ENCODE assay signal across 8 mouse cellular contexts in genomic region chr2:128179808-128180379, GRCm38 (mm10). TPM values are rescaled to one million over a fixed set of nuclear protein-coding genes. Genes with fewer than 3 reads are reported as not detected.
DNase-seq lines count a peak whose midpoint lies in the region; ATAC-seq and TF ChIP-seq lines count a peak whose summit lies in the region.

No protein-coding gene starts in this region.

- 14% methylated on average over 9 of the region's 9 CpGs for WGBS in heart, postnatal 0 days
- 18% methylated on average over 9 of the region's 9 CpGs for WGBS in limb, embryonic 12.5 days

- no peaks in the 10 kb centered on the region for H3K36me3 ChIP-seq in heart, postnatal 0 days (replicated peaks; ENCODE audit: control insufficient read depth, insufficient read depth, low read length)
- H3K36me3 ChIP-seq in limb, embryonic 12.5 days, result no peaks in the 10 kb centered on the region

- peak overlapping the region; percentile 91 for H3K27ac ChIP-seq in heart, postnatal 0 days (ENCODE audit: low read depth)
- H3K27ac ChIP-seq in limb, embryonic 12.5 days, result peak overlapping the region; percentile 50

- ATAC-seq in heart, postnatal 0 days (ENCODE audit: insufficient read depth, low read depth), result peak; percentile 96
- no peak for ATAC-seq in limb, embryonic 12.5 days (ENCODE audit: insufficient number of reproducible peaks, insufficient read depth, low FRiP score, low TSS enrichment, low read depth)

- peak; percentile 99 for TF ChIP-seq EP300 in heart, postnatal 0 days (IDR thresholded peaks at IDR 0.05; ENCODE audit: low read depth)

- no peak for TF ChIP-seq CTCF in brain, embryonic 14.5 days (IDR thresholded peaks at IDR 0.05; ENCODE audit: borderline replicate concordance, extremely low read depth, insufficient read depth, insufficient read length)
- TF ChIP-seq CTCF in heart, postnatal 0 days (IDR thresholded peaks at IDR 0.05; ENCODE audit: low read depth), result no peak

- peaks cover 33% of the 10 kb centered on the region for H3K4me1 ChIP-seq in heart, postnatal 0 days (ENCODE audit: control insufficient read depth, insufficient read depth)
- peaks cover 28% of the 10 kb centered on the region for H3K4me1 ChIP-seq in limb, embryonic 12.5 days (replicated peaks)

- DNase-seq in ZHBTc4 (ENCODE audit: low read depth, low spot score), result peak; percentile 55
- DNase-seq in brain, embryonic 14.5 days (ENCODE audit: low read depth), result peak; percentile 43
- peak; percentile 90 for DNase-seq in heart, postnatal 0 days (ENCODE audit: low spot score)
- DNase-seq in ovary, postnatal 36 days (ENCODE audit: low spot score), result peak; percentile 62
- no peak for DNase-seq in left cerebral cortex, adult 18-20 months (ENCODE audit: low spot score in 2 of 2)
- DNase-seq in thymus, postnatal 25 days, result no peak
- DNase-seq in thymus, postnatal 10 days (ENCODE audit: low spot score in 2 of 2), result no peak

- no peak overlapping the region for H3K9ac ChIP-seq in heart, postnatal 0 days (replicated peaks; ENCODE audit: low read depth, low read length)
- no peak overlapping the region for H3K9ac ChIP-seq in limb, embryonic 12.5 days (replicated peaks)

- H3K4me3 ChIP-seq in heart, postnatal 0 days (ENCODE audit: low read depth, low read length), result no peak overlapping the region
- H3K4me3 ChIP-seq in limb, embryonic 12.5 days (replicated peaks), result no peak overlapping the region

- TF ChIP-seq POLR2A in brain, embryonic 14.5 days (IDR thresholded peaks at IDR 0.05; ENCODE audit: borderline replicate concordance, extremely low read depth, insufficient read depth, insufficient read length, poor library complexity, severe bottlenecking), result no peak

- H3K9me3 ChIP-seq in heart, postnatal 0 days (replicated peaks; ENCODE audit: control insufficient read depth, low read length), result no peaks in the 10 kb centered on the region
- H3K9me3 ChIP-seq in limb, embryonic 12.5 days, result no peaks in the 10 kb centered on the region

- H3K4me2 ChIP-seq in heart, postnatal 0 days (ENCODE audit: low read depth, low read length), result no peak overlapping the region
- 0 out of 2 replicates have a peak overlapping the region, but pooled peaks have one; percentile 17 for H3K4me2 ChIP-seq in limb, embryonic 12.5 days

- H3K27me3 ChIP-seq in heart, postnatal 0 days (ENCODE audit: control insufficient read depth, insufficient read depth, low read length), result no peaks in the 10 kb centered on the region
- H3K27me3 ChIP-seq in limb, embryonic 12.5 days, result no peaks in the 10 kb centered on the region

RNA-seq across cellular contexts. Expression of gene Bcl2l11, which starts 54.1 kb away (rescaled TPM):
- polyA plus RNA-seq in brain, embryonic 14.5 days (2012; rRNA removed), result 13.8 and 17.0 TPM in 2 replicates
- 26.1 and 26.6 TPM in 2 replicates for total RNA-seq in heart, postnatal 0 days (2014; rRNA removed; ENCODE audit: low replicate concordance)
- polyA plus RNA-seq in heart, postnatal 0 days (2015; fragmentation: Nextera tagmentation; extraction: Ambion mirVana), result 18.2 and 22.4 TPM in 2 replicates
- polyA plus RNA-seq in limb, embryonic 12.5 days (2016; fragmentation: Nextera tagmentation; extraction: Ambion mirVana), result 29.9 and 33.5 TPM in 2 replicates
- 1 to 10 TPM; 5.6 to 6.3 TPM for total RNA-seq in left cerebral cortex, adult 18-20 months (2021)

Comparison
In these comparisons a context has a peak if more than half of its experiments do, and no peak if none do; other contexts are left out.
1. DNase-seq: peak in ZHBTc4 (single experiment), brain, embryonic 14.5 days (single experiment), heart, postnatal 0 days (single experiment) and ovary, postnatal 36 days (single experiment); none in left cerebral cortex, adult 18-20 months (0 of 2), thymus, postnatal 25 days (single experiment) and thymus, postnatal 10 days (0 of 2).